Comparison of ENCODE assay signal across 10 mouse cellular contexts in the genomic region with DNA sequence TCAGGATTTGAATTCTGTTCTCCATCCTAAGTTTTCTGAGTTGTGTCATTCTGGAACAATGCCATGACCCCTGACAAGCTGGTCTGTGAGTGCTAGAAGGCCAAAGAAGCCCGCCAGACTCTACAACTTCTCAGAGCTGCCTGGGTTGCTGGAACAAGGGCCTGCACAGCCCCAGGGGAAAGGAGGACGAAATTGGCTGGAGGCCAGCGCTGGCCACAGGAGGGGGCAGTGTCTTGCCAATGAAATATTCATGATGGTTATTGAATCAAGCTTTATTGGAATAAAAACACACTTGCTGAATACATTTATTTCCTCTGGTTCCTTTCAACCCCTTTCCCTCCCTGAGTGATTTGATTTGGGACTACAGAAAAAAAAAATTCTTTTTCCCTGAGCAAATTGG.
A peak's percentile ranks its signal among the peaks of the same experiment; 100 is the strongest.
DNase-seq lines count a peak whose midpoint lies in the region; ATAC-seq lines count a peak whose summit lies in the region.
"Had no signal": no experiment of that assay in that cellular context is flagged by ENCODE, and none has a peak within 500 bp of the region (broad histone marks: within the 10 kb centered on the region; RNA-seq: fewer than 3 reads in every experiment).

No protein-coding gene starts in this region.

- H3K4me3 ChIP-seq in midbrain, embryonic 13.5 days (replicated peaks): no peak overlapping the region
- H3K4me3 ChIP-seq in midbrain, embryonic 16.5 days (ENCODE audit: low read depth, low read length): no peak overlapping the region
- H3K4me3 ChIP-seq in hindbrain, embryonic 16.5 days (ENCODE audit: low read length): no peak overlapping the region
- H3K4me3 ChIP-seq: limb, embryonic 13.5 days; myocyte had no signal

- H3K9ac ChIP-seq in midbrain, embryonic 13.5 days (replicated peaks): no peak overlapping the region
- H3K9ac ChIP-seq in midbrain, embryonic 16.5 days (ENCODE audit: low read depth, low read length): no peak overlapping the region
- H3K9ac ChIP-seq in hindbrain, embryonic 16.5 days (ENCODE audit: low read depth, low read length): no peak overlapping the region
- H3K9ac ChIP-seq: limb, embryonic 13.5 days had no signal

- 15% methylated on average over 3 of the region's 3 CpGs for WGBS in midbrain, embryonic 13.5 days
- WGBS in midbrain, embryonic 16.5 days: 9% methylated on average over 3 of the region's 3 CpGs
- 20% methylated on average over 3 of the region's 3 CpGs for WGBS in hindbrain, embryonic 16.5 days

- H3K36me3 ChIP-seq in midbrain, embryonic 13.5 days: no peaks in the 10 kb centered on the region
- H3K36me3 ChIP-seq in midbrain, embryonic 16.5 days (ENCODE audit: control insufficient read depth, insufficient read depth, low read length): no peaks in the 10 kb centered on the region
- no peaks in the 10 kb centered on the region for H3K36me3 ChIP-seq in hindbrain, embryonic 16.5 days (ENCODE audit: control insufficient read depth, insufficient read depth, low read length)
- H3K36me3 ChIP-seq: limb, embryonic 13.5 days had no signal

- H3K27ac ChIP-seq in midbrain, embryonic 13.5 days: peak overlapping the region; percentile 67; the same call in 1 of the 2 replicates
- H3K27ac ChIP-seq in midbrain, embryonic 16.5 days (ENCODE audit: low read length): no peak overlapping the region
- H3K27ac ChIP-seq in hindbrain, embryonic 16.5 days (ENCODE audit: low read depth, low read length): 0 out of 2 replicates have a peak overlapping the region, but pooled peaks have one; percentile 0
- H3K27ac ChIP-seq: limb, embryonic 13.5 days had no signal

- no peak overlapping the region for H3K4me2 ChIP-seq in midbrain, embryonic 13.5 days (replicated peaks)
- no peak overlapping the region for H3K4me2 ChIP-seq in midbrain, embryonic 16.5 days (ENCODE audit: low read length)
- H3K4me2 ChIP-seq in hindbrain, embryonic 16.5 days (ENCODE audit: low read length): no peak overlapping the region
- H3K4me2 ChIP-seq: limb, embryonic 13.5 days had no signal

- H3K4me1 ChIP-seq in midbrain, embryonic 13.5 days (replicated peaks): peaks cover 84% of the 10 kb centered on the region
- H3K4me1 ChIP-seq in midbrain, embryonic 16.5 days (ENCODE audit: control insufficient read depth, insufficient read depth, low read length): peaks cover 51% of the 10 kb centered on the region
- peaks cover 60% of the 10 kb centered on the region for H3K4me1 ChIP-seq in hindbrain, embryonic 16.5 days (ENCODE audit: control insufficient read depth, insufficient read depth, low read depth, low read length)

- H3K9me3 ChIP-seq in midbrain, embryonic 13.5 days: no peaks in the 10 kb centered on the region
- no peaks in the 10 kb centered on the region for H3K9me3 ChIP-seq in midbrain, embryonic 16.5 days (replicated peaks; ENCODE audit: control insufficient read depth, low read length, poor library complexity, severe bottlenecking)
- H3K9me3 ChIP-seq in hindbrain, embryonic 16.5 days (ENCODE audit: control insufficient read depth, low read length): no peaks in the 10 kb centered on the region
- H3K9me3 ChIP-seq: limb, embryonic 13.5 days had no signal

- no peak for ATAC-seq in midbrain, embryonic 13.5 days
- ATAC-seq in midbrain, embryonic 16.5 days: no peak
- ATAC-seq in hindbrain, embryonic 16.5 days: no peak

- DNase-seq in adrenal gland, adult 2 months: peak; percentile 19
- DNase-seq in adrenal gland, adult 8-10 months: no peak
- DNase-seq in right cerebral cortex, postnatal 4 days: peak; percentile 68
- no peak for DNase-seq in urinary bladder, postnatal 14 days (ENCODE audit: low spot score)
- no peak for DNase-seq in heart, adult 8-10 months (ENCODE audit: low spot score)

- H3K27me3 ChIP-seq in midbrain, embryonic 13.5 days: peaks cover 46% of the 10 kb centered on the region
- no peaks in the 10 kb centered on the region for H3K27me3 ChIP-seq in midbrain, embryonic 16.5 days (ENCODE audit: control insufficient read depth, insufficient read depth, low read depth, low read length)
- H3K27me3 ChIP-seq in hindbrain, embryonic 16.5 days (replicated peaks; ENCODE audit: control insufficient read depth, insufficient read depth, low read length): no peaks in the 10 kb centered on the region
- H3K27me3 ChIP-seq: limb, embryonic 13.5 days had no signal

Comparison
In these comparisons a context has a peak if more than half of its experiments do, and no peak if none do; other contexts are left out.
1. DNase-seq: peak in adrenal gland, adult 2 months (single experiment) and right cerebral cortex, postnatal 4 days (single experiment); none in adrenal gland, adult 8-10 months (single experiment), urinary bladder, postnatal 14 days (single experiment) and heart, adult 8-10 months (single experiment).